Mouse (Mus musculus): ENCODE results near the gene Fgd6. TPM values are rescaled to one million over a fixed set of nuclear protein-coding genes. Genes with fewer than 3 reads are reported as not detected.

Fgd6 gene
- polyA plus RNA-seq (2015; fragmentation: Nextera tagmentation; extraction: Ambion mirVana) = 1.5 and 1.7 TPM in 2 replicates

DNA sequence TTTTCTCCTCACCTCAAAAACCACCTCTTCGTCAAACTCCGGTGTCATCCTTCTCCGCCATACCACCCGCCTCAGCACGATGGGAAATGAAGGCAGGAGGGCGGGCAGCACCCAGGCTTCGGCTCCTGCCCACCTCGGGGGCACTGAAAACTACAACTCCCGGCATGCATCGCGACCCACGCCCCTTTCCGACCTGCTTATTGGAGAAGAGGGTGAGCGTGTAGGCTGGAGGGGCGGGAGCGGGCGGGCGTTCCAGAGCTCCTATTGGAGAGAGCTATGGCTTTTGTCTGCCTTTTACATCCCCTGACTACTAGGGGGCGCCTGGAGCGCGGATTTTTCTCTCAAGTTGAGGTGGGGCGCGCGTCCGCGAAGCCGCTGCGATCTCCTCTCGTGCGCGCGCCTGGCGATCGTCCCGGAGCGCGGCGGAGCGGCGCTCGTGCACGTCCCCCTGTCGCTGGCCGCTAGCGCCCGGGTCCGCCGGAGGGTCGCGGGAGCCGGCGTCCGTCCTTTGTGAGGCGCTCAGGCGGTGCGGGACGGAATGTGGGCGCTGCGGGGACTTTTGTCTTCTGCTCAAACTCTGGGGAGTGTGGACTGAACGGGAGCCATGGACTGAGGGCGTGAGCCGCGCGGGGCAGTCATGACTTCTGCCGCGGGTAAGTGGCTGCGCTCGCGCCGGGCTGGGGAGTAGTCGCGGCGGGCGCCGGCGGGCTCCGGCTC, at the start of gene Fgd6, which contains the start of gene Vezt:
Gene Fgd6 (plus strand): TSS at position 344 of the 717 bp plus-strand sequence.
Gene Vezt (minus strand): TSS at position 160 of the 717 bp plus-strand sequence.
- Histone ChIP-seq H3K9me3 (no peaks in the 10 kb centered on the region), H3K4me2 (replicated peaks) (peak within 1 kb of the TSS; percentile 96), H3K4me1 (peaks cover 26% of the 10 kb centered on the region), H3K27ac (replicated peaks) (peak within 1 kb of the TSS; percentile 70), H3K4me3 (peak within 1 kb of the TSS; percentile 74), H3K36me3 (peaks cover 1% of the 10 kb centered on the region; the same call in 1 of the 2 replicates), H3K27me3 (no peaks in the 10 kb centered on the region), H3K9ac (replicated peaks) (peak within 1 kb of the TSS; percentile 88)
- under 1% methylated on average over 77 of the region's 77 CpGs for WGBS
- peak; percentile 99 for ATAC-seq (replicated peaks)

DNA sequence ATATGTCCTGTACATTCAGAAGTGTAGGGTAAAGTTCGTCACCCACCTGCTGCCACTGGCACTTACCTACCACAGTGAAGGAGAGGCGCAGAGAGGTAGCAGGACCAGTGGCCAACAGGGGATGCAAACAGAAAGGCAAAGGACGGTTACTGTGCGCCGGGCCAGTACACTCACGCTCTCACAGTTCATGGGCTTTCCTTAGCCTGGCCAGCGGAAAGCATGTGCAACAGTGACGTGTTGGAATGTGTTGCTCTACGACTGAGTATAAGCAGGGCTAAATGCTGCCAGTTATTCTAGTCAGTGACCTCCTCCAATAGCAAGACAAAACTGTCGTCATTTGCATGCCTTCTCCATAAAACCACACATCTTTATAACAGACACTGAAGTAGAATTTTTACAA, 41.7 kb upstream of the Fgd6 start:
- 97% methylated on average over 10 of the region's 10 CpGs for WGBS
- Histone ChIP-seq H3K27me3 (no peaks in the 10 kb centered on the region), H3K4me1 (no peaks in the 10 kb centered on the region), H3K9me3 (no peaks in the 10 kb centered on the region), H3K27ac (replicated peaks) (no peak overlapping the region), H3K4me3 (no peak overlapping the region), H3K36me3 (peaks cover 80% of the 10 kb centered on the region), H3K9ac (replicated peaks) (no peak overlapping the region), H3K4me2 (replicated peaks) (no peak overlapping the region)
- ATAC-seq (replicated peaks) = no peak

DNA sequence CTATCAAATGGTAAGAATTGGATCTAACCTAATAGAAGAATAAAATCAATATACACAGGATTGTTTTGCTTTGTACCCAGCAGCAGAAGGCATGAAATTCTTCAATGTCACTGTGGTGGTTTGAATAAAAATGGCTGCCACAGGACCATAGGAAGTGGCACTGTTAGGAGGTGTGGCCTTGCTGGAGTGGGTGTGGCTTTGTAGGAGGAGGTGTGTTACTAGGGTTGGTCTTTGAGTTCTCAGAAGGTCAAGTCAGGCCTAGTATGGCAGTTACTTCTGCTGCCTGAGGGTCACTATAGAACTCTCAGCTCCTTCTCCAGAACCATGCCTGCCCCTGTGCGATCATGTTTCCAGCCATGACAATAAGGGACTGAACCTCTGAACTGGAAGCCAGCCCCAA, 40.7 kb upstream of the Fgd6 start:
- H3K4me2 ChIP-seq (replicated peaks) = no peak overlapping the region
- no peaks in the 10 kb centered on the region for H3K27me3 ChIP-seq
- peaks cover 81% of the 10 kb centered on the region for H3K36me3 ChIP-seq
- H3K9me3 ChIP-seq = no peaks in the 10 kb centered on the region
- H3K4me3 ChIP-seq = no peak overlapping the region
- H3K27ac ChIP-seq (replicated peaks) = no peak overlapping the region
- no peak overlapping the region for H3K9ac ChIP-seq (replicated peaks)
- no peaks in the 10 kb centered on the region for H3K4me1 ChIP-seq
- no peak for ATAC-seq (replicated peaks)
- WGBS = 100% methylated on average over 1 of the region's 1 CpGs

DNA sequence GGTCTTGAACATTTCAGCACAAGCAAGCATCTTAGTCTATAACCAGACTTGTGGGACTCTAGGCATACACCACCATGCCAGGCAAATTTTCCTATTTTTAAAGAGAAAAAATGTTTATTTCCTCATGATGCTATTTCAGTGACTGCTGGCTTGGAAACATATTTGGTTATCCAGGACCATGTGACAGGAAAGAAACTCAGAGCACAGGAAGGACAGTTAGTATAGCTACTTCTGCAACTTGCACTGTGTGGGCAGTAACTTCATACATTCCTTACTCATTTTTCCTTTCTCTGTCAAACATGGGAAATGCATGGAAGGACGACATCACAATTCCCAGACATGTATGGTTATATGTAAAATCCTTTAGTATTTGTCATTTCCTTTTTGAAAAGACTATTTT, 36.4 kb upstream of the Fgd6 start:
- Histone ChIP-seq H3K27ac (replicated peaks) (no peak overlapping the region), H3K4me3 (no peak overlapping the region), H3K4me2 (replicated peaks) (no peak overlapping the region), H3K27me3 (no peaks in the 10 kb centered on the region), H3K36me3 (peaks cover 85% of the 10 kb centered on the region), H3K9me3 (no peaks in the 10 kb centered on the region), H3K4me1 (no peaks in the 10 kb centered on the region), H3K9ac (replicated peaks) (no peak overlapping the region)
- 97% methylated on average over 1 of the region's 1 CpGs for WGBS
- no peak for ATAC-seq (replicated peaks)

DNA sequence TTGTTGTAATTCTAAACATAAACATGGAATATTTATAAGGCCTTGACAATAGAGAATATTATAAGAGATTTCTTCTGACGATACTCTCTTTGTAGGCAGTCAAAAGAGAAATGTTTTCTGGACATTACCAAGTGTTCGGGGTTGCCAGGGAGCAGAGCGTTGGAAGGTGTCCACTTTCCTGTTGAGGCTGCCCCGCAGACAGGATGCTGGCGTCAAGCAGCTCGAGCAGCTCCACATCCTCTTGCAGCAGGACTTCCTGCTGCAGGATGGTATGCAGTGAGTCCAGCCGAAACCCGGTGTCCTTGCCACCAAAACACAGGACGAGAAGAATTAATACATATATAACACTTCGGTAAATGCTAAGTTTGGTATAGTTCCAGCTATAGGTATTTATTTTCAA, 35.6 kb upstream of the Fgd6 start:
- no peak for ATAC-seq (replicated peaks)
- no peak overlapping the region for H3K4me3 ChIP-seq
- no peak overlapping the region for H3K4me2 ChIP-seq (replicated peaks)
- no peaks in the 10 kb centered on the region for H3K4me1 ChIP-seq
- H3K27me3 ChIP-seq = no peaks in the 10 kb centered on the region
- no peak overlapping the region for H3K27ac ChIP-seq (replicated peaks)
- peaks cover 82% of the 10 kb centered on the region for H3K36me3 ChIP-seq
- H3K9ac ChIP-seq (replicated peaks) = no peak overlapping the region
- 94% methylated on average over 10 of the region's 10 CpGs for WGBS
- H3K9me3 ChIP-seq = no peaks in the 10 kb centered on the region

DNA sequence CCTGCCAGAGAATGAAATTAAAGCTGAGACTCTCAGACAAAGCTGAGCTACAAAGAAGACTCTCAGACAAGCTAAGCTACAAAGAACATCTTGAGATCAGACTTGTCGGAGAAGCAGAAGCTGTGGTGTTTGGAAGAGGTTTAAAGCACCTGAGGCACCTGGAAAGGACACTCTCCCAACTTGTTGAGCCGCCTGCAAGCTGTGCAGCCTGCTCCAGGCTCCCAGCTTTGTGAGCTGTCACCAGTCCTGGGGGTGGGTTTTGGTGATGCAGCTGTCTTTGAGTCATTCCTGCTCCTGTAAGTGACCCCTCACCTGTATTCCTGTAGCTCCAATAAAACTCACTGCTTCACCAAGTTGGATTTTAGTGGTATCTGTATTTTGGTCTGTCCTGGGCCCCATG, 27.4 kb upstream of the Fgd6 start:
- WGBS = 94% methylated on average over 2 of the region's 2 CpGs
- no peaks in the 10 kb centered on the region for H3K4me1 ChIP-seq

DNA sequence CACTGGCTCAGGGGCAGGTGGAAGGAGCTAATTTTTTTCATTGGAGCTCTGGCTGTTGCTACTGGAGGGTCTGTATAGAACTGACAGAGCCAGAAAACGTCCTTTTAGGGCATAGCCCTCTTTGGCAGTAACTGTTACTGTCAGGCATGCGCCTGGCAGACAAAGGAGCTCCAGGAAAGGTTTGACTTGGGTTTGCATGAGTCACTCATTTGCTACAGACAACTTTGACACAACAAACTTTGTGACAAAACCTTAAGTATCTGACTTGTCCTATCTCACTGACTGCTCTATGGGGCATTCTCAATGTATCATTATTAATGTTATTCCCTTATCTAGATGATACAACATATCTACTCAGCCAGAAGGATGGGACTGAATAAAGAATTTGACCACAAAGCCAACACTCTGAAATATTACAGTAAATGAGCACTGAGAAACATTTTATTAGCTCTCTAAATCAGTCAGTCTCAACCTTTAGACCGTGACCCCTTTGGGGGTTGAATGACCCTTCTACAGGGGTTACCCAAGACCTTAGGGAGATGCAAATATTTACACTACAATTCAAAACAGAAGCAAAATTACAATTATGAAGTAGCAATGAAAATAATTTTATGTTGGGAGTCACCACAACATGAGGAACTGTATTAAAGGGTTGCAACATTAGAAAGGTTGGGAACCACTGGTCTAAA, 25.7 kb upstream of the Fgd6 start:
- H3K27me3 ChIP-seq = no peaks in the 10 kb centered on the region
- no peak overlapping the region for H3K27ac ChIP-seq (replicated peaks)
- H3K4me1 ChIP-seq = no peaks in the 10 kb centered on the region
- no peak overlapping the region for H3K4me3 ChIP-seq
- ATAC-seq (replicated peaks) = no peak
- H3K9ac ChIP-seq (replicated peaks) = no peak overlapping the region
- 85% methylated on average over 3 of the region's 3 CpGs for WGBS
- no peaks in the 10 kb centered on the region for H3K9me3 ChIP-seq
- peaks cover 16% of the 10 kb centered on the region for H3K36me3 ChIP-seq
- no peak overlapping the region for H3K4me2 ChIP-seq (replicated peaks)

More for the DNA sequence above, 27.4 kb upstream of the Fgd6 start:
- ATAC-seq (replicated peaks) = no peak
- no peak overlapping the region for H3K4me3 ChIP-seq
- no peaks in the 10 kb centered on the region for H3K9me3 ChIP-seq
- H3K36me3 ChIP-seq = peaks cover 26% of the 10 kb centered on the region
- H3K27me3 ChIP-seq = no peaks in the 10 kb centered on the region
- H3K27ac ChIP-seq (replicated peaks) = no peak overlapping the region
- no peak overlapping the region for H3K4me2 ChIP-seq (replicated peaks)
- no peak overlapping the region for H3K9ac ChIP-seq (replicated peaks)

DNA sequence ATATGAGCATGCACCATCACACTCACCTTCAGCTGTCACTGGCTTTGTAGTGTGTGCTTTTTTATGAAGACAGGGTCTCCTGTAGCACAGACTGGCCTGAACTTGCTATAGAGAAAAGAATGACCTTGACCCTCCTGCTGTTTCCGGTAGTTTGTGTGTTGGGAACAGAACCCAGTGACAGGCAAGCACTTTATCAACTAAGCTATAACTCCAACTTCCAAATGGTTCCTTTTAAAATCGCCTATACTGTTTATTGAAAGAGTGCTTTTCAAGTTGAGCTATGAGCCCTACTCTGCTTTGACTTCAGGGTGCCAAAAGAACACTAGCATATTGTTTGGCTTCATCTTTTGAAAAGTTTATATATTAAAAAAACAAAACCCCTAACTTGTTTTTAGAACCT, 24.8 kb upstream of the Fgd6 start:
- no peak overlapping the region for H3K27ac ChIP-seq (replicated peaks)
- H3K27me3 ChIP-seq = no peaks in the 10 kb centered on the region
- no peak overlapping the region for H3K4me3 ChIP-seq
- 63% methylated on average over 2 of the region's 2 CpGs for WGBS
- H3K36me3 ChIP-seq = peaks cover 8% of the 10 kb centered on the region
- H3K4me1 ChIP-seq = no peaks in the 10 kb centered on the region
- ATAC-seq (replicated peaks) = no peak
- H3K4me2 ChIP-seq (replicated peaks) = no peak overlapping the region
- H3K9me3 ChIP-seq = no peaks in the 10 kb centered on the region
- H3K9ac ChIP-seq (replicated peaks) = no peak overlapping the region

DNA sequence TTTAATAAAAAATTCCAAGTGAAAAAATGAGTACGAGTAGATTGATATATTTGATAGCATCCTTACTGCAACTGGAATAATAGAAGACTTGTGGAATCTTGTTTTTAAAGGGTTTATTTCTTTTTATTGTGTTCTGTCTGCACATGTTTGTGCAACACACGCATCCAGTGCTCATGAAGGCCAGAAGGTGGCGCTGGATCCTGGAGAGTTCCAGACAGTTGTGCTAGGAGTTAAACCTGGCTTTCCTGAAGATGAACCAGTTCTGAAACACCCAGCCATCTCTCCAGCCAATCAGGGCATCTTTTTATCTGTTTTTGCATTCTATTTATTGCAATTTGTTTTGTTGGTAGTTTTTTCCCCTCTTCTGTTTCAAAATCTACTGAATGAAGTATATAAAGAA, 22.6 kb upstream of the Fgd6 start:
- Histone ChIP-seq H3K27me3 (no peaks in the 10 kb centered on the region), H3K9me3 (no peaks in the 10 kb centered on the region), H3K4me1 (no peaks in the 10 kb centered on the region), H3K27ac (replicated peaks) (no peak overlapping the region), H3K9ac (replicated peaks) (no peak overlapping the region), H3K4me3 (no peak overlapping the region), H3K4me2 (replicated peaks) (no peak overlapping the region), H3K36me3 (no peaks in the 10 kb centered on the region)
- WGBS = 56% methylated on average over 3 of the region's 3 CpGs
- ATAC-seq (replicated peaks) = no peak

DNA sequence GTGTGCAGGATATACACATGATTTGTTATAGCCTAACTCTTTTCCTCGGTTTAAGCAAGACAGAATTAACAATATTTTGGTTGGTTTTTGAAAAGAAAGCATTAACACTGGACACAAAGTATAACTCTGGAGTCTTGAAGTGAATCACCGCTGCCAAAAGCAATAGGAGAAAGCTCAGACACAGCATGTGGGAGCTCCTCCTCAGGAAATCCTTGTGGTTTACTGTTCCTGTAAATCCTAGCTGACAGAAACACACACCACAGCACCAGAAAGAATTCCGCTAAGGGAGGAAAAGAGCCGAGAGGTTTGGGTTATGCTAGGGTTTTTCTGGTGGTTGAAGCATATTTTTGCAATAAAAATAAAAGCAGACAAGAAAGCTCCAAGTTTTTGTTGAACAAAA, 21.6 kb upstream of the Fgd6 start:
- H3K27me3 ChIP-seq = no peaks in the 10 kb centered on the region
- WGBS = 78% methylated on average over 4 of the region's 4 CpGs

DNA sequence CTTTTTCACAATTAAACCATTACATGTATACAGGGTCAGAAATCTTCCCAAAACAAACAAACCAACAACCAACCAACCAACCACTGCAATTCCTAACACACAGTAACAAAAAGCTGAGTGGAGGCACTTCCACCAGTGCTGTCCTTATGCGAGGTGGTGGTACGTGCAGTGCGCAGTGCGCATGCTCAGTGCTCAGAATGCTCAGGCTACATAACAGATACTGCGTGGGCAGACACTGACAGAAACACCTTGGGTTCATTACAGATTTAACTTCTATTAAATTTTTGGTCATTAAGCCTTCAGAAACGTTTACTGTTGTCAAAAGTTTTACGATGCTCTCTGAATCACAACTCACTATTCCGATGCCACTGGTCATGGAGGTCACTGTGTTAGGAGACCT, 18.3 kb upstream of the Fgd6 start:
- H3K4me3 ChIP-seq = no peak overlapping the region
- H3K36me3 ChIP-seq = no peaks in the 10 kb centered on the region
- H3K4me2 ChIP-seq (replicated peaks) = no peak overlapping the region
- H3K4me1 ChIP-seq = no peaks in the 10 kb centered on the region
- no peaks in the 10 kb centered on the region for H3K9me3 ChIP-seq
- no peak overlapping the region for H3K9ac ChIP-seq (replicated peaks)
- no peak overlapping the region for H3K27ac ChIP-seq (replicated peaks)
- ATAC-seq (replicated peaks) = no peak
- 94% methylated on average over 8 of the region's 8 CpGs for WGBS
- no peaks in the 10 kb centered on the region for H3K27me3 ChIP-seq

More for the DNA sequence above, 21.6 kb upstream of the Fgd6 start:
- Histone ChIP-seq H3K4me3 (no peak overlapping the region), H3K9me3 (no peaks in the 10 kb centered on the region), H3K9ac (replicated peaks) (no peak overlapping the region), H3K4me1 (no peaks in the 10 kb centered on the region), H3K36me3 (no peaks in the 10 kb centered on the region), H3K4me2 (replicated peaks) (no peak overlapping the region), H3K27ac (replicated peaks) (no peak overlapping the region)
- ATAC-seq (replicated peaks) = no peak

DNA sequence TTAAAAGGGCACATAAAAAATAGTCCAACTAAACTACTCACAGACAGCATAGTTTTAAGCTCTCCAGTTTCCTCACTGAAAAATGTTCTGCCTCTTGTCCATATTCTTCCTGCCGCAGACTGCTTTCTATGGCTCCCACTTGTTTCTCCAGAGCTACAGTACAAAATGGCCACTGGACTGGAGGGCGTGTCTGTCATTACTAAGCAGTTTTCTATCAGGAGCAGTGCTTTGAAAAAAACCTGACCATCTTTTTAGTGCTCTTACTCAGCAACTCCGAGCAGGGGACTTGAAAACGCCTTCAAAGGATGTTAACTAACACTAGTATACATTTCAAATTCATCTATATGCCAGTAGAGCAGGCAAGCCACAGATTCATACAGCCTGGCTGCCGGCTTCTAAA, 15.2 kb upstream of the Fgd6 start:
- Histone ChIP-seq H3K4me1 (no peaks in the 10 kb centered on the region), H3K9me3 (no peaks in the 10 kb centered on the region), H3K27me3 (no peaks in the 10 kb centered on the region), H3K9ac (replicated peaks) (no peak overlapping the region), H3K27ac (replicated peaks) (no peak overlapping the region), H3K4me3 (no peak overlapping the region), H3K4me2 (replicated peaks) (no peak overlapping the region), H3K36me3 (peaks cover 10% of the 10 kb centered on the region)
- WGBS = 81% methylated on average over 5 of the region's 5 CpGs
- ATAC-seq (replicated peaks) = no peak

Data from forebrain, embryonic 15.5 days (tissue).